Mouse (Mus musculus): ENCODE data around the gene Arap1. TPM values are rescaled to one million over a fixed set of nuclear protein-coding genes. Genes with fewer than 3 reads are reported as not detected.
A peak's percentile ranks its signal among the peaks of the same experiment; 100 is the strongest.

Arap1 gene
- polyA plus RNA-seq, 1 experiment from 2014 or later: 85.6 TPM

- Histone ChIP-seq H3K4me2 (no peak overlapping the region), H3K36me3 (no peaks in the 10 kb centered on the region), H3K4me1 (peaks cover 26% of the 10 kb centered on the region), H3K9me3 (no peaks in the 10 kb centered on the region), H3K4me3 (no peak overlapping the region), H3K27ac (no peak overlapping the region), H3K27me3 (no peaks in the 10 kb centered on the region), H3K9ac (no peak overlapping the region)
- no peak for ATAC-seq (ENCODE audit: insufficient number of reproducible peaks, low FRiP score, low TSS enrichment, low read depth)
- 69% methylated on average over 5 of the region's 5 CpGs for WGBS
Measured at GRCm38 (mm10) chr7:101363914-101364313, 16.0 kb downstream of the Arap1 start.

- Histone ChIP-seq H3K4me3 (no peak overlapping the region), H3K9ac (no peak overlapping the region), H3K27me3 (no peaks in the 10 kb centered on the region), H3K4me1 (0 out of 2 replicates have a peak, but pooled peaks cover 5% of the 10 kb centered on the region), H3K27ac (no peak overlapping the region), H3K9me3 (no peaks in the 10 kb centered on the region), H3K4me2 (no peak overlapping the region), H3K36me3 (no peaks in the 10 kb centered on the region)
- ATAC-seq (ENCODE audit: insufficient number of reproducible peaks, low FRiP score, low TSS enrichment, low read depth): no peak
- 48% methylated on average over 11 of the region's 11 CpGs for WGBS
Measured at GRCm38 (mm10) chr7:101367901-101368852, 20.3 kb downstream of the Arap1 start.

GRCm38 (mm10) chr7:101369666-101370065 is 21.8 kb downstream of the Arap1 start:
- H3K4me2 ChIP-seq: no peak overlapping the region
- no peaks in the 10 kb centered on the region for H3K36me3 ChIP-seq
- H3K9me3 ChIP-seq: no peaks in the 10 kb centered on the region
- H3K27ac ChIP-seq: no peak overlapping the region
- H3K9ac ChIP-seq: no peak overlapping the region
- no peak overlapping the region for H3K4me3 ChIP-seq
- no peak for ATAC-seq (ENCODE audit: insufficient number of reproducible peaks, low FRiP score, low TSS enrichment, low read depth)
- WGBS: 81% methylated on average over 7 of the region's 7 CpGs
- no peaks in the 10 kb centered on the region for H3K27me3 ChIP-seq
- H3K4me1 ChIP-seq: no peaks in the 10 kb centered on the region

GRCm38 (mm10) chr7:101373082-101373481 is 25.2 kb downstream of the Arap1 start:
- Histone ChIP-seq H3K27me3 (no peaks in the 10 kb centered on the region), H3K27ac (no peak overlapping the region), H3K4me2 (no peak overlapping the region), H3K4me3 (no peak overlapping the region), H3K4me1 (peaks cover 13% of the 10 kb centered on the region), H3K9me3 (no peaks in the 10 kb centered on the region), H3K9ac (no peak overlapping the region), H3K36me3 (no peaks in the 10 kb centered on the region)
- 75% methylated on average over 26 of the region's 26 CpGs for WGBS
- ATAC-seq (ENCODE audit: insufficient number of reproducible peaks, low FRiP score, low TSS enrichment, low read depth): peak; percentile 21; the same call in 1 of the 2 replicates

- H3K9me3 ChIP-seq: no peaks in the 10 kb centered on the region
- ATAC-seq (ENCODE audit: insufficient number of reproducible peaks, low FRiP score, low TSS enrichment, low read depth): no peak
Measured at GRCm38 (mm10) chr7:101374155-101374554, 26.3 kb downstream of the Arap1 start.

GRCm38 (mm10) chr7:101376701-101377340 is 29.0 kb downstream of the Arap1 start:
- H3K36me3 ChIP-seq: no peaks in the 10 kb centered on the region
- no peak overlapping the region for H3K4me2 ChIP-seq
- 51% methylated on average over 10 of the region's 10 CpGs for WGBS
- no peak for ATAC-seq (ENCODE audit: insufficient number of reproducible peaks, low FRiP score, low TSS enrichment, low read depth)
- H3K9me3 ChIP-seq: no peaks in the 10 kb centered on the region
- peaks cover 21% of the 10 kb centered on the region for H3K4me1 ChIP-seq
- no peaks in the 10 kb centered on the region for H3K27me3 ChIP-seq
- H3K27ac ChIP-seq: no peak overlapping the region
- no peak overlapping the region for H3K4me3 ChIP-seq
- H3K9ac ChIP-seq: no peak overlapping the region

More at GRCm38 (mm10) chr7:101374155-101374554, 26.3 kb downstream of the Arap1 start:
- no peaks in the 10 kb centered on the region for H3K27me3 ChIP-seq
- no peak overlapping the region for H3K4me3 ChIP-seq
- H3K9ac ChIP-seq: no peak overlapping the region
- H3K36me3 ChIP-seq: no peaks in the 10 kb centered on the region
- no peak overlapping the region for H3K4me2 ChIP-seq
- no peak overlapping the region for H3K27ac ChIP-seq
- H3K4me1 ChIP-seq: peaks cover 17% of the 10 kb centered on the region

GRCm38 (mm10) chr7:101377741-101378262 is 29.9 kb downstream of the Arap1 start:
- Histone ChIP-seq H3K9me3 (no peaks in the 10 kb centered on the region), H3K4me3 (peak overlapping the region; percentile 21), H3K4me2 (0 out of 2 replicates have a peak overlapping the region, but pooled peaks have one; percentile 17), H3K27ac (peak overlapping the region; percentile 50), H3K36me3 (no peaks in the 10 kb centered on the region), H3K9ac (no peak overlapping the region), H3K27me3 (no peaks in the 10 kb centered on the region), H3K4me1 (peaks cover 21% of the 10 kb centered on the region)
- 19% methylated on average over 6 of the region's 7 CpGs for WGBS
- ATAC-seq (ENCODE audit: insufficient number of reproducible peaks, low FRiP score, low TSS enrichment, low read depth): no peak; the same call in 1 of the 2 replicates

- no peak overlapping the region for H3K9ac ChIP-seq
- peak overlapping the region; percentile 57 for H3K27ac ChIP-seq
- peak overlapping the region; percentile 30; the same call in 1 of the 2 replicates for H3K4me2 ChIP-seq
- no peaks in the 10 kb centered on the region for H3K27me3 ChIP-seq
- peak overlapping the region; percentile 21 for H3K4me3 ChIP-seq
- no peaks in the 10 kb centered on the region for H3K9me3 ChIP-seq
- ATAC-seq (ENCODE audit: insufficient number of reproducible peaks, low FRiP score, low TSS enrichment, low read depth): no peak
- peaks cover 21% of the 10 kb centered on the region for H3K4me1 ChIP-seq
- H3K36me3 ChIP-seq: no peaks in the 10 kb centered on the region
- 55% methylated on average over 3 of the region's 3 CpGs for WGBS
Measured at GRCm38 (mm10) chr7:101378285-101378684, 30.4 kb downstream of the Arap1 start.

- no peaks in the 10 kb centered on the region for H3K36me3 ChIP-seq
- H3K9ac ChIP-seq: no peak overlapping the region
- H3K4me1 ChIP-seq: peaks cover 21% of the 10 kb centered on the region
- H3K4me3 ChIP-seq: no peak overlapping the region
- H3K9me3 ChIP-seq: no peaks in the 10 kb centered on the region
- H3K4me2 ChIP-seq: peak overlapping the region; percentile 30; the same call in 1 of the 2 replicates
- no peak for ATAC-seq (ENCODE audit: insufficient number of reproducible peaks, low FRiP score, low TSS enrichment, low read depth)
- H3K27me3 ChIP-seq: no peaks in the 10 kb centered on the region
- H3K27ac ChIP-seq: peak overlapping the region; percentile 57; the same call in 1 of the 2 replicates
- WGBS: 48% methylated on average over 5 of the region's 5 CpGs
Measured at GRCm38 (mm10) chr7:101378796-101379465, 31.1 kb downstream of the Arap1 start.

GRCm38 (mm10) chr7:101379732-101380131 is 31.9 kb downstream of the Arap1 start:
- H3K4me2 ChIP-seq: no peak overlapping the region
- H3K27me3 ChIP-seq: no peaks in the 10 kb centered on the region
- H3K4me3 ChIP-seq: no peak overlapping the region
- 73% methylated on average over 2 of the region's 2 CpGs for WGBS
- no peak for ATAC-seq (ENCODE audit: insufficient number of reproducible peaks, low FRiP score, low TSS enrichment, low read depth)
- H3K4me1 ChIP-seq: peaks cover 25% of the 10 kb centered on the region
- H3K9ac ChIP-seq: no peak overlapping the region
- no peaks in the 10 kb centered on the region for H3K36me3 ChIP-seq
- 0 out of 2 replicates have a peak overlapping the region, but pooled peaks have one; percentile 6 for H3K27ac ChIP-seq
- H3K9me3 ChIP-seq: no peaks in the 10 kb centered on the region

- ATAC-seq (ENCODE audit: insufficient number of reproducible peaks, low FRiP score, low TSS enrichment, low read depth): no peak
- WGBS: 69% methylated on average over 6 of the region's 6 CpGs
- peaks cover 38% of the 10 kb centered on the region for H3K4me1 ChIP-seq
- H3K27ac ChIP-seq: no peak overlapping the region
- H3K27me3 ChIP-seq: no peaks in the 10 kb centered on the region
- H3K36me3 ChIP-seq: no peaks in the 10 kb centered on the region
- no peak overlapping the region for H3K4me2 ChIP-seq
- H3K4me3 ChIP-seq: no peak overlapping the region
- H3K9me3 ChIP-seq: no peaks in the 10 kb centered on the region
- H3K9ac ChIP-seq: no peak overlapping the region
Measured at GRCm38 (mm10) chr7:101381512-101381911, 33.6 kb downstream of the Arap1 start.

Measured in limb, embryonic 15.5 days (tissue).